Mouse (Mus musculus): ENCODE measurements around the gene Pik3c2b.

Pik3c2b gene

DNA sequence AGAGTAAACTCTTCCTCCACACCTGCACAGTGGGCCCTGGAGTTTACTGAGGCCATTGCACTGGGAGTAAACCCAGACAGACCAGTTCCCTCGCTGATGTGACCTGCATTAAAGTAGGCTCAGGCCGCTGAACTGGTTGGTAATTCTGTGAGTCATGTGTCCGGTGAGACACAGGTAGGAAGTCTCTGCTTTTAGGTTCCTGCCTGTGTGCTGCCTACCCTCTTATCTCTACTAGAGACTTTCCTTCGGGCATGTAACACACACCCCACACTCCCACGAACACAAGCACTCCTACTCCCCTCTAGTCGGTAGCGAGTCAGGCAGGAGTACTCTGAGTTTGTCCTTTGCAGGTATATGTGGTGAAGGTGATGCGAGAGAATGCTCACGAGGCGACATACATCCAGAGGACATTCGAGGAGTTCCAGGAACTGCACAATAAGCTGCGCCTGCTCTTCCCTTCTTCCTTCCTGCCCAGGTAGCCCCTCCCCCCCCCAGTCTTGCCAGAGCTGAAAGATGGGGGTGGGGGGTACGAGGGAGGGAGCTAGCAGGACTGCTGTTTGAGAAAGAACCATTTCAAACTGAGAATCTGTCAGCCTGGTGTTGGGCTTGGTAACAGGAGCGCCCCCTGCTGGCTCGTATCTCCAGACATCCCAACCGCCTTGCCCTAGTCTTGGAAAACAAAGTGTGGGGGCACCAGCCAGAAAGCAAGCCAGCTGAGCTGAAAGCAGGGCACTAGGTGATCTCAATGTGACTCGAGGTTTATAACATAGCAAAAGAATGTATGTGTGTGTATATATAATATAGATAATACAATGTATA lies 55.7 kb downstream of the Pik3c2b start:
- peak; percentile 63 for DNase-seq (ENCODE audit: low spot score)

DNA sequence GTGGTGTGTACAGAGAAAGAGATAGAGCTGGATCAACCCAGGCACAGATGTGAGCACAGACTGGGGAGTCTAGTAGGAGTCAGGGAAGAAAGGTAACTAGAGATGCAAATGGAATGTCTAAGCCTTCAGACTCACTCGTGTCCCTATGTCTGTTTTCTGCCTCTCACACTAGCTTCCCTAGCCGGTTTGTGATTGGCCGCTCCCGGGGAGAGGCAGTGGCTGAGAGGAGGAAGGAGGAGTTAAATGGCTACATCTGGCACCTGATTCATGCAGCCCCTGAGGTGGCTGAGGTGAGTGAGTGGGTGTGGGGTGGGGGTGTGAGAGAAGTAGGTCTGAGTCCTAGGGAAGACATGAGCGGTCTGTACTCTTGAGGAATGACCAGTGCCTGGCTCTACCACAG lies 56.6 kb downstream of the Pik3c2b start:
- no peak for DNase-seq (ENCODE audit: low spot score)

DNA sequence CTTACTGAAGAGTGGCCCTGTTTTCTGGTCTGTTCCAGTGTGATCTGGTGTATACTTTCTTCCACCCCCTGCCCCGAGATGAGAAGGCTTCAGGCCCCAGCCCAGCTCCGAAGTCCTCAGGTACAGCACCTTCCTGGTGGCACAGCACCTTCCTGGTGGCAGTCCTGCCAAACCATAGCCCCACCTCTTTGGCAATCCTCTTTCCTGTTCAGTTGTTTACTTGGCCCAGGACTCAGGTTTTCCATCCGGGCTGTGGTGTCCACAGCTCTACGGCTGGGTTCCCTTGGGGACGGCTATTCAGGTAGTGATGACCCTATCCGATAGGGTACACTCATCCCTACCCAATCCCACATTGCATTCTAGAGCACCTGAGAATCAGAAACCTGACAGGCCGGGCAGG lies 57.8 kb downstream of the Pik3c2b start:
- no peak for DNase-seq (ENCODE audit: low spot score)

GRCm38 (mm10) chr1:133103871-133104270 lies 58.4 kb downstream of the Pik3c2b start:
- DNase-seq (ENCODE audit: low spot score): no peak

GRCm38 (mm10) chr1:133116108-133116507 lies 70.6 kb downstream of the Pik3c2b start:
- no peak for DNase-seq (ENCODE audit: low spot score)

GRCm38 (mm10) chr1:133118127-133118526 lies 72.7 kb downstream of the Pik3c2b start:
- DNase-seq (ENCODE audit: low spot score): no peak

DNA sequence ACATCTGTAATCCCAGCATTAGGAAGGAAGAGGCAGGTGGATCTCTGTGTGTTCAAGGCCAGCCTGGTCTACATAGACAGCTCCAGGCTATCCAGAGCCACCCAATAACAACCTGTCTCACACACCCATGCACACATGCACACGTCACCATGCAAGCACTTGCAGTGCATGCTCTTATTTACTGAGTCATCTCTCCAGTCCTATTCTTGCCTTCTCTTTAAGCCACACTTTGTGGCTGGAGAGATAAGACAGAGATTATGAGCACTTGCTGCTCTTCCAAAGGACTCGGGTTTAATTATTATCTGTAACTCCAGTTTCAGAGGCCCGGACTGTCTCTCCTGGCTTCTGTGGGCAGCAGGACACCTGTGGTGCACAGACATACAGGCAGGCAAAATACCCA lies 73.4 kb downstream of the Pik3c2b start:
- DNase-seq (ENCODE audit: low spot score): no peak

DNA sequence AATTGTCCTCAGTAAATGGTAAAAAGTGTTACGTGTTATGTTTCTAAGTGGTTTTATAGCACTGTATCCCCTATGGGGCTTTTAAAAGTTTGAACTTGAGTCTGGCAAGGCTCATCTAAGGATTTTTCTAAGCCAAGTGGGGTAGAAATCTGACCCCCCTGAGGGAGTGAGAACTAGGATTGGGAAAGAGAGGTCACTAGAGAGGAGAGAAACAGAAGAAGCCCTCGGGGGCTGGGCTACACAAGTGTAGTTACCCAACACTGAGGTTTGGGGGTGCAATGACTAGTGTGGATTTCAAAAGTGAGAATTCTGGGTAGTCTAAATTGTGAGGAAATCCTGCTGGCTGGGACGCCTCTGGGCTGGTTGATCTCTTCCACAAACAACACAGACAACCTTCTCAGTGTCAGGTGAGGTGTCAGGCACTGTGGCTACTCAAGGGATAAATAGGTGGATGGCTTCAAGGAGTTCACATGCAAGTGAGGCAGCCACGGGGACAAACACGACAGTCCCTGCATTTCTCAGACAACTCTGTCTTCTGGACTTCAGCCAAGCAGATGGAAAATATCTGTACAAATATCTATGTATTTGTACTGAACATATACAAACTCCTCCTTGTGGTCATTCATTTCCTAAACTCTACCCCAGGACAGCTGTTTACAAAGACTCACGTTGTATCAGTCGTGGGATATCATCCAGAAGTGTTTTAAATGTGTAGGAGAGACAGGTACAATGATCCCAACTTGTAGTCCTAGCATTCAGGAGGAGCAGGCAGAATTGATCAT lies 74.7 kb downstream of the Pik3c2b start:
- DNase-seq (ENCODE audit: low spot score): no peak

DNA sequence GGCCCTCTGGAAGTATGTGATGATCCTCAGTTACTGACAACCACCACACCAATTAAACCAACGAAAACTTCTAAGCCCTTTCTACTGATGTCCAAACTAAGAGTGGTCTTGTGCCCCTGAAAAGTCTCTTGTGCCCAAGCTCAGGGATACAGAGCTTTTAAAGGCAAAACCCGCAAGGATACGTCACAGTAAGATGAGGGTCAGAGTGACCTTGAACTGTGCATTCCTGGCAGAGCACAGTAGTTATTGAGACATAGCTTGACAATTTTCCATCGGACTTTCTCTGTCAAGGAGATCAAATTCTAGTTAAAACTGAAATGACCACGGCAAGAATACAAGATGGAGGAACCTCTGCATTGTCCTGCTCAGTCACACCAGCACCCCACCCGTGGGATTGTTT lies 75.8 kb downstream of the Pik3c2b start:
- DNase-seq (ENCODE audit: low spot score): no peak

DNA sequence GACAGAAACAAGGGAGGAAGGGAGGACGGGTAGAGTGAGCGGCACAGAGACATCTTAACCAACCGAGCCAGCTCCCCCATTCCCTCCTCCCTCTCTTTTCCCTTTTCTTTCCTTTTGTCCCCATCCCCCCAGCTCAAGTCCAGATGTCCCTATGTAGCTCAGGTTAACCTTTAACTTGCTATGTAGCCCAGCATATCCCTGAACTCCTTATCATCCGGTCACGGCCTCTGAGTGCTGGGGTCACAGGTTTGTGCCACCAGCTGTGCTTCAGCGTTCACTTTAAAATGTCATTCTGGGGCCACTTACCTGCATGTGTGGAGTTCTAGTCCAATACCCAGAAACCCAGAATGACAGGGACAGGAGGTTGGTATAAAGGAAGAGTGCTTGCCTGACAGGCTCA lies 78.7 kb downstream of the Pik3c2b start:
- DNase-seq (ENCODE audit: low spot score): no peak

GRCm38 (mm10) chr1:133125640-133126364 lies 80.3 kb downstream of the Pik3c2b start:
- no peak for DNase-seq (ENCODE audit: low spot score)

- no peak for DNase-seq (ENCODE audit: low spot score)
Measured at GRCm38 (mm10) chr1:133126365-133126740, 80.9 kb downstream of the Pik3c2b start.

- no peak for DNase-seq (ENCODE audit: low spot score)
Measured at GRCm38 (mm10) chr1:133127328-133127727, 81.9 kb downstream of the Pik3c2b start.

- DNase-seq (ENCODE audit: low spot score): no peak
Measured at GRCm38 (mm10) chr1:133129471-133130221, 84.2 kb downstream of the Pik3c2b start.

- DNase-seq (ENCODE audit: low spot score): peak; percentile 99
Measured at GRCm38 (mm10) chr1:133130638-133131560, 85.4 kb downstream of the Pik3c2b start, which contains the start of gene Ppp1r15b. Ppp1r15b (plus strand) TSS chr1:133131143.

- no peak for DNase-seq (ENCODE audit: low spot score)
Measured at GRCm38 (mm10) chr1:133131561-133131905, 86.1 kb downstream of the Pik3c2b start.

DNA sequence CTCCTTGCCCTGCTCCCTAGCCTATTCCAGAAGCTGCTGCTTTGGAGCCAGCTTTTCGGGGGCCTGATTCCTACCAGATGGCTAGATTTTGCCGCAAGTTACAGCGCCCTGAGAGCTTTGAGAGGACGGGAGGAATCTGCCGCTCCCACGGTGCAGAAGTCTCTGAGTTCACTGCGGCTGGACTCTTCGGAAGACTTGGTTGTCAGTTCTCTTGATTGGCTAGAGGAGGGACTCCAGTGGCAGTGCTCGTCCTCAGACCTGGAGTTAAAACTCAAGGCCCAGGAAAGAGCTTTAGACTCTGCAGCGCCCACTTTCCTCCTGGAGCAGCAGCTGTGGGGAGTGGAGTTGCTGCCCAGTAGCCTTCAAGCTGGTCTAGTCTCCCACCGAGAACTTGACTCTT lies 86.5 kb downstream of the Pik3c2b start:
- no peak for DNase-seq (ENCODE audit: low spot score)

DNA sequence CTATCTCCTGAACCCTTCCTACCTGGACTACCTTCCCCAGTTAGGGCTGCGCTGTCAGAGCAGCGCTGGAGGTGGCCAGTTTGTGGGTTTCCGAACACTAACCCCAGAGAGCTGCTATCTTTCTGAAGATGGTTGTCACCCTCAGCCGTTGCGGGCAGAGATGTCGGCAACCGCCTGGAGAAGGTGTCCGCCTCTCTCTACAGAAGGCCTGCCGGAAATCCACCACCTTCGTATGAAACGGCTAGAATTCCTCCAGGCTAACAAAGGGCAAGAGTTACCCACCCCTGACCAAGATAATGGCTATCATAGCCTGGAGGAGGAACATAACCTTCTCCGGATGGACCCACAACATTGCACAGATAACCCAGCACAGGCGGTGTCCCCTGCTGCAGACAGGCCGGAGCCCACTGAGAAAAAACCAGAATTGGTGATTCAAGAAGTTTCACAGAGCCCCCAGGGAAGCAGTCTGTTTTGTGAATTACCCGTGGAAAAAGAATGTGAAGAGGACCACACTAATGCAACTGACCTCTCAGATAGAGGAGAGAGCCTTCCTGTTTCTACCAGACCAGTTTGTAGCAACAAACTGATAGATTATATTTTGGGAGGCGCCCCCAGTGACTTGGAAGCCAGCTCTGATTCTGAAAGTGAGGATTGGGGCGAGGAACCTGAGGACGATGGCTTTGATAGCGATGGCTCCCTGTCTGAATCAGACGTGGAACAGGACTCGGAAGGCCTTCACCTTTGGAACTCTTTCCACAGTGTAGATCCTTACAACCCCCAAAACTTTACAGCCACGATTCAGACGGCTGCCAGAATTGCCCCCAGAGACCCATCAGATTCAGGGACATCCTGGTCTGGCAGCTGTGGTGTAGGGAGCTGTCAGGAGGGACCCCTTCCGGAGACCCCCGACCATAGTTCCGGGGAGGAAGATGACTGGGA lies 87.2 kb downstream of the Pik3c2b start:
- no peak for DNase-seq (ENCODE audit: low spot score)

GRCm38 (mm10) chr1:133133425-133133824 lies 88.0 kb downstream of the Pik3c2b start:
- no peak for DNase-seq (ENCODE audit: low spot score)

- no peak for DNase-seq (ENCODE audit: low spot score)
Measured at GRCm38 (mm10) chr1:133134071-133134470, 88.6 kb downstream of the Pik3c2b start.

Data from left cerebral cortex, adult 11 months (tissue).